Mouse (Mus musculus) small intestine, adult 10 weeks (tissue): Measurements from ENCODE around the gene Tmem255b. TPM values are rescaled to one million over a fixed set of nuclear protein-coding genes. Genes with fewer than 3 reads are reported as not detected.

Source experiments
- polyA plus RNA-seq: library from polyadenylated mRNA; stranded (reverse); fragments of 350-450 nt; fragmentation: Illumina TruSeq; extraction: RNeasy Lipid Tissue Mini Kit (QIAGEN cat#74804); gene quantifications from one replicate; pipeline ENCODE4 v1.2.3, GENCODE M21; 2014; ENCODE audit warnings: low replicate concordance

Gene Tmem255b
- polyA plus RNA-seq: not detected

DNA sequence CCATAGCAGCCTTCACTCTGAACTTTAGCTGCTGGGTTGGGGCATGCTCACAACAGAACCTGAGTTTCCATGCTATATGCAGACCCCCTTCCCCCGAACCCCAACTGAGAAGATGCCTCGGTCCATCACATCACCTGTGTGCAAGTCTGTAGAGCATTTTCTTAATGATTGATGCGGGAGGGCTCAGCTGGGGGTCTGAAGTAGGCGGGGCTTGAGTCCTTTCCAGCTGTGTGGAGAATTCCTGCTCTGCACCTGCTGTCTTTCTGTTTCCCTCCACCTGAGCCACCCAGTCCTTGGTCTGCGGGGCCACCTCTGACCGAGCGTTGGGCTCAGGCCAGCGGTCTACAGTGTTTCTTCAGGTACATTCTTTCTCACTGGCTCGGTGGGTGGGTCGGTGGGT lies at the start of gene Tmem255b:
Gene Tmem255b (plus strand): TSS at position 301 of the 400 bp plus-strand sequence.

DNA sequence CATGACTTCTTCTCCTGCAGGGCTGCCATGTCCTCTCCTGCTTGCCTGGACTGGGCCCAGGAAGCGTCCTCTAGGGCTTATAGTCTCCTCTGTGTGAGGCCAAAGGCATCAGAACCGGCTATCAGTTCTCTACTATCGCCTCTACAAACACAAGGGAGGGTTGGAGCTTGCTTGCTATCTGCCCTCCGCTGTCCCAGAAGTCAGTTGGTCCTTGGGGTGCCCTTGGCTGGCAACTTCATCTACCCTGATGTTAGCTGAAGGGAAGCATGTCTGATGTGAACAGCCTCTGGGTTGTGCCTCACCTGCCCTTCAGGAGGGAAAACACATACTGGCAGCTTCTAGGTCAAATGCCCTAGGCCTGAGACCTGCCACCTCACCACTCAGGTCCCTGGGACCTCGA lies 38.3 kb upstream of the Tmem255b start, which contains the start of gene Atp4b:
Gene Atp4b (minus strand): TSS at position 101 of the 400 bp plus-strand sequence.

DNA sequence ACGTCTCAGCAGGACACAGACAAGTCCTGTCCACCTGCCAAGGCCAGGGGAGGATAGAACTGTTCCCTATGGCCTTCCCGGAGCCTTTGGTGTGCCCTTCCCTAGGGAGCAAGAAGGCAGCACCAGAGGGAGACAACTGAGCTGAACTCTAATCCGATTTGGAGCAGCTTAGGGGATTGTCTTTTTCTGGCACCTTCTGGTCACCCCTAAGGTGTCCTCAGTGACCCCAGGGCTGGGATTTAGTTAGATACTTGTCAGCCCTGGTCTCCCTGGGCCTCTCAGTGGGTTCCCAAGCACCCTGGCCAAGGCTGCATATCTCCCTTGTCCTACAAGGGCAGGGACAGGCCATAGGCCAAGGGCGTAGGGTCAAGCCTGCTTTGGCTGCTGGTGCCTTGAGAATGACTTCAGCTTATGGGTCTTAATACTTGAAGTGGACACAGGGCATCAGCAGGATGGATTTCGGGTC lies 30.3 kb upstream of the Tmem255b start, which contains the start of gene Grk1:
Gene Grk1 (plus strand): TSS at position 416 of the 466 bp plus-strand sequence.

DNA sequence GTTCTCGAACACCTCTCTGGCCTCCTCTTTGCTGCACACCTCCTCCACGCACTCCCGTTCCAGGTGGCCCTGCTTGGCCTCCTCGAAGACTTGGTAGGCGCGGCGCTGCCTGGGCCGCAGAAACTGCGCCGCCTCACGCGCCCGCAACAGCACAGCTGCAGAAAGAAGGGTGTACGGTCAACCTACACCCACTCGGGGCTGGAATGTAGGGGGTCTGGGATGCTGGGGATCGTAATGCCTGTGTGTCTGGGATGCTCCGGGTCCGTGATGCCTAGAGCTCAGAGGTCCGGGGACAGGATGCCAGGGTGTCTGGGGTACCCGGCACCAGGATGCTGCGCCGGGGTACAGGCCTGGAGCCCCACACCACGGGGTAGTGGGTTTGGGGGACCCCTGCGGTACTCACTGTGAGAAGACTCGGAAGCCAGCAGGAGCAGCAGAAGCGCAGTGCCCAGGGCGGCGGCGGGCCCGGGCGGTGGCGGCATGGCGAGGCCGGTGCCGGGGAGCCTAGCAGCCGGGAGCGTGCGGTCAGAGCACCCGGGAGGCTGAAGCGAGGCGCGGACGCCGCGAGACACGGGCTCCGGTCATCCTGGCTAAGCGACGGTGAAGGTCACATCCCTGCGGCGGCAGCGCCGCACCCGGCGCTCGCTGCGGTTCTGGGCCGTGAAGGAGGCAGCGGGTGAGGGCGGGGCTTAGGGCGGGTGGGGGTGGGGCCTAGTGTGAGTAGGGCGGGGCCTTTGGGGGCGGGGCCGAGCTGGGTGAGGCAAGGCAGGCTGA lies 59.1 kb downstream of the Tmem255b start, which contains the start of gene Gas6:
Gene Gas6 (minus strand): TSS at position 633 of the 774 bp plus-strand sequence.

Other genes starting within 250 kb of the Tmem255b start
- 34.4 TPM for gene Grtp1, start 234.6 kb upstream of the Tmem255b start, polyA plus RNA-seq
- not detected for gene Adprhl1, start 181.0 kb upstream of the Tmem255b start, polyA plus RNA-seq
- gene Dcun1d2, start 147.1 kb upstream of the Tmem255b start, polyA plus RNA-seq: 6.1 TPM
- 12.4 TPM for gene Tmco3, start 147.0 kb upstream of the Tmem255b start, polyA plus RNA-seq
- gene Tfdp1, start 96.4 kb upstream of the Tmem255b start, polyA plus RNA-seq: 35.0 TPM
- not detected for gene Atp4b, start 38.4 kb upstream of the Tmem255b start, polyA plus RNA-seq
- gene Grk1, start 30.1 kb upstream of the Tmem255b start, polyA plus RNA-seq: not detected
- gene Gas6, start 59.3 kb downstream of the Tmem255b start, polyA plus RNA-seq: 2.0 TPM
- gene 1700029H14Rik, start 127.3 kb downstream of the Tmem255b start, polyA plus RNA-seq: not detected
- 6.9 TPM for gene Rasa3, start 242.4 kb downstream of the Tmem255b start, polyA plus RNA-seq